Mouse (Mus musculus): Measurements from ENCODE around the gene Cd69. TPM values are rescaled to one million over a fixed set of nuclear protein-coding genes. Genes with fewer than 3 reads are reported as not detected.

The Cd69 gene
- total and polyA plus RNA-seq, 3 experiments = not detected

DNA sequence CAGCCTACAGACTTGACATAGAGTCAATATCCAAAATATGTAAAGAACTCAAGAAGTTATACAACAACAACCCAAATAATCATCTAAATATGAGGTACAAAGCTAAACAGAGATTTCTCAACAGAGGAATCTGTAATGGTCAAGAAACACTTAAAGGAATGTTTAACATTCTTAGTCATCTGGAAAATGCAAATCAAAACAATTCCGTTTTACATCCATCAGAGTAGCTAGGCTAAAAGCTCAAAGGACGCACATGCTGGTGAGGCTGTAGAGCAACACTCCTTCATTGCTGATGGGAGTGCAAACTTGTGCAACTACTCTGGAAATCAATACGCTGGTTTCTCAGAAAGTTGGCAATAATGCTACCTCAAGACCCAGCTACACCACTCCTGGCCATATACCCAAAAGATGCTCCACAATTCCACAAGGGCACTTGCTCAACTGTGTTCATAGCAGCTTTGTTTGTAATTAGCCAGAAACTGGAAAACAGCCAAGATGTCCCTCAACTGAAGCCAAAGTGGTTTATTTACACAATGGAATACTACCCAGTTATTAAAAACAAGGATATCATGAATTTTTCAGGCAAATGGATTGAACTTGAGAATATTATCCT is 52.9 kb downstream of the Cd69 start:
- no peak for DNase-seq (ENCODE audit: low read depth, low spot score)
- no peaks in the 10 kb centered on the region for H3K9me3 ChIP-seq (replicated peaks; ENCODE audit: insufficient read depth, low read length)
- no peak overlapping the region for H3K27ac ChIP-seq (ENCODE audit: control insufficient read depth, low read depth, low read length)

DNA sequence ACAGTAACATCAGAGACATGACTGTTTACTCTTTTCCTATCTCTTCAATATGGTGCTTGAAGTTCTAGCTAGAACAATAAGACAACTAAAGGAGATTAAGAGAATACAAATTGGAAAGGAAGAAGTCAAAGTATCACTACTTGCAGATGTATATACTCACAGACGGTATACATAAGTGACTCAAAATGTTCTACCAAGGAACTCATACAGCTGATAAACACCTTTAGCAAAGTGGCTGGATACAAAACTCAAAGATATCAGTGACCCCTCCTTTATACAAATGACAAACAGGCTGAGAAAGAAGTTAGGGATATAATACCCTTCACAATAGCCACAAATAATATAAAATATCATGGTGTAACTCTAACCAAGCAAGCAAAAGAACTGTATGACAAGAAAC is 54.2 kb downstream of the Cd69 start:
- TF ChIP-seq CTCF (IDR thresholded peaks at IDR 0.05 in 2 of 3, conservative IDR thresholded peaks at IDR 0.05 in 1 of 3; ENCODE audit: control insufficient read depth in 1 of 3, insufficient read depth in 1 of 3, low read depth in 2 of 3, low read length in 3 of 3, poor library complexity in 1 of 3, severe bottlenecking in 1 of 3) (no peak), SMC3 (IDR thresholded peaks at IDR 0.05; ENCODE audit: low read depth, low read length) (no peak), BHLHE40 (IDR thresholded peaks at IDR 0.05; ENCODE audit: borderline replicate concordance, low read depth, low read length) (no peak), GATA1 (IDR thresholded peaks at IDR 0.05; ENCODE audit: low read depth, low read length) (peak; percentile 41; the same call in 1 of the 2 replicates), ELF1 (IDR thresholded peaks at IDR 0.05; ENCODE audit: low read depth, low read length) (no peak), ZNF384 (IDR thresholded peaks at IDR 0.05; ENCODE audit: low read depth, low read length) (no peak), GABPA (IDR thresholded peaks at IDR 0.05; ENCODE audit: low read depth, low read length) (no peak), UBTF (IDR thresholded peaks at IDR 0.05; ENCODE audit: borderline replicate concordance, insufficient read depth, low read depth, low read length) (no peak), TCF12 (IDR thresholded peaks at IDR 0.05; ENCODE audit: low read depth, low read length) (peak; percentile 54; the same call in 1 of the 2 replicates), MAFK (IDR thresholded peaks at IDR 0.05; ENCODE audit: borderline replicate concordance, low read depth, low read length) (no peak), RAD21 (IDR thresholded peaks at IDR 0.05; ENCODE audit: low read depth, low read length) (no peak), POLR2A (IDR thresholded peaks at IDR 0.05; ENCODE audit: control insufficient read depth in 1 of 2, insufficient read depth in 1 of 2, low read depth in 1 of 2, low read length in 2 of 2, poor library complexity in 1 of 2) (no peak), ZC3H11A (IDR thresholded peaks at IDR 0.05; ENCODE audit: low read depth, low read length) (no peak), NELFE (IDR thresholded peaks at IDR 0.05; ENCODE audit: low read depth, low read length) (no peak), MXI1 (IDR thresholded peaks at IDR 0.05; ENCODE audit: low read depth, low read length) (no peak), MYC (IDR thresholded peaks at IDR 0.05; ENCODE audit: low read depth, low read length) (no peak), EP300 (IDR thresholded peaks at IDR 0.05; ENCODE audit: low read depth in 1 of 2, low read length in 2 of 2) (peak; percentile 28 to 75; a peak in 3 of 4 replicates), USF2 (IDR thresholded peaks at IDR 0.05; ENCODE audit: borderline replicate concordance in 1 of 2, insufficient read depth in 1 of 2, low read depth in 1 of 2, low read length in 2 of 2) (no peak), TAL1 (IDR thresholded peaks at IDR 0.05; ENCODE audit: low read length) (peak; percentile 54), MEF2A (IDR thresholded peaks at IDR 0.05; ENCODE audit: extremely low read depth, insufficient replicate concordance, low read depth, low read length, poor library complexity, severe bottlenecking) (no peak), MAX (IDR thresholded peaks at IDR 0.05; ENCODE audit: low read length) (no peak), HCFC1 (IDR thresholded peaks at IDR 0.05; ENCODE audit: low read depth, low read length) (no peak), ETS1 (IDR thresholded peaks at IDR 0.05; ENCODE audit: low read depth, low read length) (peak; percentile 35; the same call in 1 of the 2 replicates)
- peaks cover 25 to 46% of the 10 kb centered on the region in 2 experiments for H3K4me1 ChIP-seq (ENCODE audit: control insufficient read depth in 1 of 2, insufficient read depth in 2 of 2, low read length in 2 of 2)
- H3K9me3 ChIP-seq (replicated peaks; ENCODE audit: insufficient read depth, low read length) = no peaks in the 10 kb centered on the region
- H3K27ac ChIP-seq (ENCODE audit: control insufficient read depth, low read depth, low read length) = no peak overlapping the region
- no peaks in the 10 kb centered on the region for H3K27me3 ChIP-seq (ENCODE audit: control insufficient read depth in 1 of 2, insufficient read depth in 2 of 2, low read length in 2 of 2)
- peak; percentile 51 for DNase-seq (ENCODE audit: low read depth, low spot score)
- H3K4me3 ChIP-seq (ENCODE audit: control insufficient read depth in 1 of 2, insufficient read depth in 1 of 2, low read depth in 2 of 2, low read length in 2 of 2) = no peak overlapping the region
- H3K79me2 ChIP-seq (ENCODE audit: control insufficient read depth, insufficient read depth, low read length, poor library complexity) = no peaks in the 10 kb centered on the region
- H3K36me3 ChIP-seq (ENCODE audit: control insufficient read depth in 1 of 2, insufficient read depth in 2 of 2, low read length in 2 of 2) = peaks cover 0 to 51% of the 10 kb centered on the region in 2 experiments; a peak in 2 of 4 replicates
- no peak overlapping the region for H3K9ac ChIP-seq (ENCODE audit: control insufficient read depth, low read depth, low read length, poor library complexity, severe bottlenecking)

More for the DNA sequence above, 52.9 kb downstream of the Cd69 start:
- Histone ChIP-seq H3K9ac (ENCODE audit: control insufficient read depth, low read depth, low read length, poor library complexity, severe bottlenecking) (no peak overlapping the region), H3K4me3 (ENCODE audit: control insufficient read depth in 1 of 2, insufficient read depth in 1 of 2, low read depth in 2 of 2, low read length in 2 of 2) (no peak overlapping the region), H3K79me2 (ENCODE audit: control insufficient read depth, insufficient read depth, low read length, poor library complexity) (no peaks in the 10 kb centered on the region), H3K36me3 (ENCODE audit: control insufficient read depth in 1 of 2, insufficient read depth in 2 of 2, low read length in 2 of 2) (peaks cover 0 to 50% of the 10 kb centered on the region in 2 experiments; a peak in 2 of 4 replicates), H3K27me3 (ENCODE audit: control insufficient read depth in 1 of 2, insufficient read depth in 2 of 2, low read length in 2 of 2) (no peaks in the 10 kb centered on the region), H3K4me1 (ENCODE audit: control insufficient read depth in 1 of 2, insufficient read depth in 2 of 2, low read length in 2 of 2) (peaks cover 22 to 41% of the 10 kb centered on the region in 2 experiments)
- no peak for TF ChIP-seq HCFC1 (IDR thresholded peaks at IDR 0.05; ENCODE audit: low read depth, low read length)
- no peak for TF ChIP-seq RAD21 (IDR thresholded peaks at IDR 0.05; ENCODE audit: low read depth, low read length)
